Mouse (Mus musculus) midbrain, embryonic 15.5 days (tissue): ENCODE data around the gene Tbrg1. TPM values are rescaled to one million over a fixed set of nuclear protein-coding genes. Genes with fewer than 3 reads are reported as not detected.

Experiments
- ATAC-seq: fragments of 200-750 bp; cut with Nextera tagmentation; replicated peaks from 2 replicates; pipeline ENCODE4 v1.8.0; 2017; ENCODE audit warnings: moderate TSS enrichment
- H3K27ac ChIP-seq: fragments of 300-500 bp; sonication (generic); 2 replicates; pipeline ENCODE4 v1.5.1; 2015; ENCODE audit warnings: mild to moderate bottlenecking, inconsistent platforms
- H3K27me3 ChIP-seq: fragments of 300-500 bp; sonication (generic); replicated peaks from 2 replicates; pipeline ENCODE4 v1.6.1; 2015; ENCODE audit warnings: inconsistent platforms
- H3K36me3 ChIP-seq: fragments of 300-500 bp; sonication (generic); replicated peaks from 2 replicates; pipeline ENCODE4 v1.6.1; 2015; ENCODE audit warnings: inconsistent platforms
- H3K4me1 ChIP-seq: fragments of 300-500 bp; sonication (generic); 2 replicates; pipeline ENCODE4 v1.6.1; 2015; ENCODE audit warnings: inconsistent platforms
- H3K4me2 ChIP-seq: fragments of 300-500 bp; sonication (generic); 2 replicates; pipeline ENCODE4 v1.6.1; 2015; ENCODE audit warnings: inconsistent platforms, mild to moderate bottlenecking, moderate library complexity
- H3K4me3 ChIP-seq: fragments of 300-500 bp; sonication (generic); 2 replicates; pipeline ENCODE4 v1.5.1; 2015; ENCODE audit warnings: mild to moderate bottlenecking, inconsistent platforms
- H3K9ac ChIP-seq: fragments of 300-500 bp; sonication (generic); 2 replicates; pipeline ENCODE4 v1.6.1; 2015; ENCODE audit warnings: mild to moderate bottlenecking, inconsistent platforms
- H3K9me3 ChIP-seq: fragments of 300-500 bp; sonication (generic); 2 replicates; pipeline ENCODE4 v1.6.1; 2016; ENCODE audit warnings: inconsistent platforms
- WGBS: fragments of 180-500 bp; shearing (Covaris S2); methylation state at CpG from one replicate; pipeline ENCODE4 v1.1.7; 2015; ENCODE audit warnings: mixed read lengths; 5-methylcytosine and 5-hydroxymethylcytosine counted together
- polyA plus RNA-seq: library from polyadenylated mRNA; unstranded; fragments of >200 nt; fragmentation: Nextera tagmentation; extraction: Ambion mirVana; gene quantifications from 2 replicates; pipeline ENCODE4 v1.2.1, GENCODE M21; 2015

Tbrg1 gene
- polyA plus RNA-seq, 1 experiment from 2014 or later: 92.9 TPM

DNA sequence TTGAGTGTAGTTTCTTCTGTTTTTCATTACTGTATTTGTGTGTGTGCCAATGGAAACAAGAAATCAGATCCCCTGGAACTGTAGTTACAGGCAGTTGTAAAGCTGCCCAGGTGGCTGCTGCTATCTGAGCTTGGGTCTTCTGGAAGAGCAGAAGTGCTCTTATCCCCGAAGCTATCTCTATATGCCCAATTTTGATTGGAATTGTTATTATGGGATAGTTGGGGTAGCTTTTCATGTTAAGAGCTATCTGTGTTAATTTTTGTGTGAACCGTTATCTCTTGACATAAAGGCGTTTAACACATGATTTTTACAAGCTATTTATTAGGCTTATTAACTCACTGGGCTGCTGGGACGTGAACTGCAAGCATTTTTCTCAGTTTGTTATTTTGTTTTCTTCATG is 47.6 kb downstream of the Tbrg1 start:
- Histone ChIP-seq H3K9ac (no peak overlapping the region), H3K27ac (no peak overlapping the region), H3K4me3 (no peak overlapping the region), H3K27me3 (no peaks in the 10 kb centered on the region), H3K36me3 (no peaks in the 10 kb centered on the region), H3K4me1 (0 out of 2 replicates have a peak, but pooled peaks cover 6% of the 10 kb centered on the region), H3K9me3 (no peaks in the 10 kb centered on the region), H3K4me2 (no peak overlapping the region)
- no peak for ATAC-seq
- WGBS: 81% methylated on average over 4 of the region's 4 CpGs

DNA sequence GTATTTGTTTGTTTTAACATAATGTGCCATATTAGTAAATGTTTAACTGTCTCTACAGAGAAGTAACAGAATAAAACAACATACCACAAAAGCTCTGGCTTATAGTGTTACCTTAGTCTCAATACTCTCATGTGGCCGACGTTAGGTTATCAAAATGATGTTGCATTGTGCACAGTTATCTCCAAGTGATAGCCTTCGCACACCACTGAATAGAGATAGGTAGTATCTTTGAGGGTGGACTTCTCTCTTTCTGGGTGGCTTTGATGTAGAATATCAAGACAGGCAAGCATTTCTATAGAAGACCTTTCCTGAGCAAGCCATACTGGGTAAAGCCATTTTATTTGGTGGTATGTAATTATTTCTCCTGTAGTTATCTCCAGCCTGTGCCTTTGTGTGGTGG is 52.0 kb downstream of the Tbrg1 start:
- 96% methylated on average over 3 of the region's 3 CpGs for WGBS
- Histone ChIP-seq H3K4me1 (no peaks in the 10 kb centered on the region), H3K9ac (no peak overlapping the region), H3K9me3 (no peaks in the 10 kb centered on the region), H3K27ac (no peak overlapping the region), H3K4me3 (no peak overlapping the region), H3K36me3 (no peaks in the 10 kb centered on the region), H3K27me3 (no peaks in the 10 kb centered on the region), H3K4me2 (no peak overlapping the region)
- no peak for ATAC-seq

DNA sequence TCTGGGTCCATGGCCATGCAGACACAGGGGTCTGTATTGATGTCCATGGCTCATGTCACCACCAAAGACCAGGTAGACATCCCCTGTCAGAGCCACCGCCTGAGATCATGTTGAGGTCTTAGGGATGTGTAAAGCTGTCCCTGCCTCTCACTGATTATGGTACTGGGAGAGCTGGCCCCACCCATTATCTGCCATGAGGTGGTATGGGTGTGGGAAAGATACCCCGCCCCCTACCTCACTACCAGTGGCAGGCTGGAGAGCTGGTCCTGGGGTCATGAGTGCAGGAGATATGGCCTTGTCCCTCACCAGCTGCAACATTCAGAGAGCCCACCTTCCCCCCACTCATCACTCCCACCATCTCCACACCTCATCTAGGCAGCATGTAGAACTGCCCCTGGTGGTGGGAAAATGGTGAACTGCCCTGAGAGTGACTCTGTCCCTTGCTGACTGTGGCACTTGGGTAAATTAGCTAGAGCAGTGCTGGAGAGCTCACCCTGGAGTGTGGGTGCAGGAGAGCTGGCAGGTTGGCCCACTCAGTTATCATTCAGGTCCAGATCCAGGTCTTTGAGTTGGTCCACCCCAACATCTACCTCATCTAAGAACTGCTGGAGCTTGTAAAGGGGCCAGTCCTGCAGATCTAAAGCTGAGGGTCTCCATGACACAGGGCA is 56.4 kb downstream of the Tbrg1 start:
- no peak overlapping the region for H3K27ac ChIP-seq
- H3K4me1 ChIP-seq: no peaks in the 10 kb centered on the region
- H3K27me3 ChIP-seq: no peaks in the 10 kb centered on the region
- ATAC-seq: no peak
- H3K4me2 ChIP-seq: no peak overlapping the region
- H3K36me3 ChIP-seq: no peaks in the 10 kb centered on the region
- WGBS: 98% methylated on average over 2 of the region's 2 CpGs
- H3K9ac ChIP-seq: no peak overlapping the region
- no peaks in the 10 kb centered on the region for H3K9me3 ChIP-seq
- H3K4me3 ChIP-seq: no peak overlapping the region

Other genes with a start within 250 kb of the Tbrg1 start
- gene Robo3, start 224.1 kb downstream of the Tbrg1 start, polyA plus RNA-seq: 4.8 and 10.0 TPM in 2 replicates
- gene Msantd2, start 168.0 kb downstream of the Tbrg1 start, polyA plus RNA-seq: 31.9 and 33.8 TPM in 2 replicates
- 47.0 and 49.1 TPM in 2 replicates for gene Esam, start 129.2 kb downstream of the Tbrg1 start, polyA plus RNA-seq
- 0.46 and 0.59 TPM in 2 replicates for gene Vsig2, start 118.1 kb downstream of the Tbrg1 start, polyA plus RNA-seq
- gene Nrgn, start 104.4 kb downstream of the Tbrg1 start, polyA plus RNA-seq: 5.8 and 6.7 TPM in 2 replicates
- gene Siae, start 101.6 kb downstream of the Tbrg1 start, polyA plus RNA-seq: 11.5 and 12.0 TPM in 2 replicates
- gene Spa17, start 43.6 kb downstream of the Tbrg1 start, polyA plus RNA-seq: 8.5 and 8.6 TPM in 2 replicates
- gene Panx3, start 11.9 kb upstream of the Tbrg1 start, polyA plus RNA-seq: not detected in 2 replicates
- not detected in 2 replicates for gene Olfr160, start 58.9 kb upstream of the Tbrg1 start, polyA plus RNA-seq
- gene Olfr874, start 87.8 kb upstream of the Tbrg1 start, polyA plus RNA-seq: not detected in 2 replicates
- 0.10 TPM in 1 of 2 replicates, not detected in the other for gene Olfr875, start 114.5 kb upstream of the Tbrg1 start, polyA plus RNA-seq
- not detected in 2 replicates for gene Olfr876, start 145.7 kb upstream of the Tbrg1 start, polyA plus RNA-seq
- not detected in 2 replicates for gene Olfr877, start 197.0 kb upstream of the Tbrg1 start, polyA plus RNA-seq
- gene Olfr145, start 239.4 kb upstream of the Tbrg1 start, polyA plus RNA-seq: not detected in 2 replicates